Mouse (Mus musculus) forebrain, embryonic 10.5 days (tissue): ENCODE measurements around the gene Hcls1. TPM values are rescaled to one million over a fixed set of nuclear protein-coding genes. Genes with fewer than 3 reads are reported as not detected.

Source experiments
- DNase-seq: peaks from one replicate; pipeline ENCODE4 v3.0.0-alpha.2; 2017; ENCODE audit warnings: low spot score; ENCODE audit errors: extremely low spot score
- H3K27ac ChIP-seq: fragments of 300-500 bp; sonication (generic); 2 replicates; pipeline ENCODE4 v1.5.1; 2016; ENCODE audit warnings: mild to moderate bottlenecking
- H3K27me3 ChIP-seq: fragments of 300-500 bp; sonication (generic); 2 replicates; pipeline ENCODE4 v1.6.1; 2016; ENCODE audit warnings: mild to moderate bottlenecking; ENCODE audit not compliant: poor library complexity, severe bottlenecking
- H3K36me3 ChIP-seq: fragments of 300-500 bp; sonication (generic); replicated peaks from 2 replicates; pipeline ENCODE4 v1.6.1; 2016; ENCODE audit warnings: mild to moderate bottlenecking, moderate library complexity
- H3K4me1 ChIP-seq: fragments of 300-500 bp; sonication (generic); 2 replicates; pipeline ENCODE4 v1.6.1; 2016
- H3K4me3 ChIP-seq: fragments of 300-500 bp; sonication (generic); 2 replicates; pipeline ENCODE4 v1.5.1; 2016; ENCODE audit warnings: mild to moderate bottlenecking, moderate library complexity
- H3K9me3 ChIP-seq: fragments of 300-500 bp; sonication (generic); 2 replicates; pipeline ENCODE4 v1.6.1; 2016; ENCODE audit warnings: mild to moderate bottlenecking, moderate library complexity
- WGBS: fragments of 180-500 bp; shearing (Covaris S2); methylation state at CpG from one replicate; pipeline ENCODE4 v1.1.7; 2016; 5-methylcytosine and 5-hydroxymethylcytosine counted together
- polyA plus RNA-seq: library from polyadenylated mRNA; unstranded; fragments of >200 nt; fragmentation: Nextera tagmentation; extraction: Ambion mirVana; gene quantifications from 2 replicates; pipeline ENCODE4 v1.2.1, GENCODE M21; 2016

Gene Hcls1
- polyA plus RNA-seq, 1 experiment from 2014 or later, result 2.9 TPM

DNA sequence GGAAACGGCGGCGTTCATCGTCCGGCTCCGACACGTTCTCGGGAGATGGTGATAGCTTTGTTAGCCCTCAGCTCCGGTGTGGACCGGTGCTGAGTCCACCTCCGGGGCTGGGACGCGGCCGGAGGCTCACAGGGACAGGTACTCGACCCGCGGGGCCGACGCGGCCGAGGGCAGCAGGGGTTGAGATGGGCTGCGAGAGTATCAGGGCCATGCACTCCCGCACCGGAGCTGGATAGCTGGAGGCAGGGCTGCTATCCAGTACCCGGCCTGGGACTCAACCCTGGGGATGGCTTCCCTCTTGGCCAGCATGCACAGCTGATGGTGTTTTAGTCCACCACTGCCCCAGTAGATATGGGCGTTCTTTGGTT lies 77.1 kb downstream of the Hcls1 start:
- Histone ChIP-seq H3K4me3 (peak overlapping the region; percentile 92), H3K27ac (peak overlapping the region; percentile 90), H3K4me1 (peaks cover 22% of the 10 kb centered on the region), H3K9me3 (no peaks in the 10 kb centered on the region), H3K27me3 (no peaks in the 10 kb centered on the region), H3K36me3 (peaks cover 31% of the 10 kb centered on the region)
- WGBS, result under 1% methylated on average over 26 of the region's 26 CpGs
- no peak for DNase-seq

DNA sequence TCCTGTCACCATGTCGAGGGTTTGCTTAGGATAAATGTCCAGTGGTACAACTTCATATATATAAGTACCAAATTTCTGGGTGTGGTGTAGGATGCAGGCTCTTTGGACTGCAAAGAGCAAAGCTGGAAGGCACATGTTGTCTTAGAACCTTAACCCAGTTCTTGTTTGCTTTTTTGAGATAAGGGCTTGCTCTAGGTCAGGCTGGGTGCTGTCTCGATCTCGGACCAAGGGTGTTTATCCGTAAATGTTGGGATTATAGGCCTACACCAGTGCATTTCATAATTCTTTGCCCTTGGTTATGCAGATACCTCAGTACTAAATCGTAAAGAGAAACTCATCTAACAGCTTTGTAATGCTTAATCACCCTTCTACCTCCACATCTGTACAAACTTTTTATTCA lies 77.6 kb downstream of the Hcls1 start:
- 68% methylated on average over 5 of the region's 5 CpGs for WGBS
- Histone ChIP-seq H3K27ac (peak overlapping the region; percentile 90), H3K4me3 (peak overlapping the region; percentile 92), H3K27me3 (no peaks in the 10 kb centered on the region), H3K4me1 (peaks cover 22% of the 10 kb centered on the region), H3K9me3 (no peaks in the 10 kb centered on the region), H3K36me3 (peaks cover 34% of the 10 kb centered on the region)
- DNase-seq, result no peak

Other genes with a start within 250 kb of the Hcls1 start
- 0.37 and 0.97 TPM in 2 replicates for gene Ildr1, start 241.0 kb upstream of the Hcls1 start, polyA plus RNA-seq
- gene Slc15a2, start 150.0 kb upstream of the Hcls1 start, polyA plus RNA-seq, result 1.8 and 3.1 TPM in 2 replicates
- gene Iqcb1, start 106.6 kb upstream of the Hcls1 start, polyA plus RNA-seq, result 64.6 and 67.8 TPM in 2 replicates
- gene Eaf2, start 60.0 kb upstream of the Hcls1 start, polyA plus RNA-seq, result 1.7 and 1.8 TPM in 2 replicates
- gene Golgb1, start 59.8 kb upstream of the Hcls1 start, polyA plus RNA-seq, result 71.8 and 76.2 TPM in 2 replicates
- 0.09 and 0.12 TPM in 2 replicates for gene Fbxo40, start 55.5 kb downstream of the Hcls1 start, polyA plus RNA-seq
- 14.7 and 15.8 TPM in 2 replicates for gene Polq, start 76.8 kb downstream of the Hcls1 start, polyA plus RNA-seq